Mouse (Mus musculus) forebrain, embryonic 10.5 days (tissue): Measurements from ENCODE around the gene Gm42957. TPM values are rescaled to one million over a fixed set of nuclear protein-coding genes. Genes with fewer than 3 reads are reported as not detected.
A peak's percentile ranks its signal among the peaks of the same experiment; 100 is the strongest.

ENCODE experiments used
- DNase-seq: peaks from one replicate; pipeline ENCODE4 v3.0.0-alpha.2; 2017; ENCODE audit warnings: low spot score; ENCODE audit errors: extremely low spot score
- H3K27ac ChIP-seq: fragments of 300-500 bp; sonication (generic); 2 replicates; pipeline ENCODE4 v1.5.1; 2016; ENCODE audit warnings: mild to moderate bottlenecking
- H3K27me3 ChIP-seq: fragments of 300-500 bp; sonication (generic); 2 replicates; pipeline ENCODE4 v1.6.1; 2016; ENCODE audit warnings: mild to moderate bottlenecking; ENCODE audit not compliant: poor library complexity, severe bottlenecking
- H3K36me3 ChIP-seq: fragments of 300-500 bp; sonication (generic); replicated peaks from 2 replicates; pipeline ENCODE4 v1.6.1; 2016; ENCODE audit warnings: mild to moderate bottlenecking, moderate library complexity
- H3K4me1 ChIP-seq: fragments of 300-500 bp; sonication (generic); 2 replicates; pipeline ENCODE4 v1.6.1; 2016
- H3K4me3 ChIP-seq: fragments of 300-500 bp; sonication (generic); 2 replicates; pipeline ENCODE4 v1.5.1; 2016; ENCODE audit warnings: mild to moderate bottlenecking, moderate library complexity
- H3K9me3 ChIP-seq: fragments of 300-500 bp; sonication (generic); 2 replicates; pipeline ENCODE4 v1.6.1; 2016; ENCODE audit warnings: mild to moderate bottlenecking, moderate library complexity
- WGBS: fragments of 180-500 bp; shearing (Covaris S2); methylation state at CpG from one replicate; pipeline ENCODE4 v1.1.7; 2016; 5-methylcytosine and 5-hydroxymethylcytosine counted together
- polyA plus RNA-seq: library from polyadenylated mRNA; unstranded; fragments of >200 nt; fragmentation: Nextera tagmentation; extraction: Ambion mirVana; gene quantifications from 2 replicates; pipeline ENCODE4 v1.2.1, GENCODE M21; 2016

Gm42957 gene
- polyA plus RNA-seq, 1 experiment from 2014 or later = 0.11 TPM

GRCm38 (mm10) chr3:96668424-96669067 is 33.3 kb downstream of the Gm42957 start:
- H3K36me3 ChIP-seq = no peaks in the 10 kb centered on the region
- WGBS = 92% methylated on average over 5 of the region's 5 CpGs
- no peak overlapping the region for H3K4me3 ChIP-seq
- H3K9me3 ChIP-seq = no peaks in the 10 kb centered on the region
- DNase-seq = no peak
- H3K4me1 ChIP-seq = peaks cover 21% of the 10 kb centered on the region
- H3K27ac ChIP-seq = no peak overlapping the region
- H3K27me3 ChIP-seq = peaks cover 28% of the 10 kb centered on the region

GRCm38 (mm10) chr3:96669727-96670468 is 34.6 kb downstream of the Gm42957 start, which contains the start of gene Ankrd35:
Gene Ankrd35 (plus strand): TSS chr3:96670131.
- peak; percentile 82 for DNase-seq
- 5% methylated on average over 35 of the region's 35 CpGs for WGBS
- 0 out of 2 replicates have a peak within 1 kb of the TSS, but pooled peaks have one; percentile 35 for H3K27ac ChIP-seq
- H3K4me1 ChIP-seq = peaks cover 18% of the 10 kb centered on the region
- no peaks in the 10 kb centered on the region for H3K36me3 ChIP-seq
- H3K27me3 ChIP-seq = peaks cover 21% of the 10 kb centered on the region
- peak within 1 kb of the TSS; percentile 53 for H3K4me3 ChIP-seq
- H3K9me3 ChIP-seq = no peaks in the 10 kb centered on the region

- Histone ChIP-seq H3K36me3 (no peaks in the 10 kb centered on the region), H3K9me3 (no peaks in the 10 kb centered on the region), H3K4me1 (peaks cover 26% of the 10 kb centered on the region), H3K27me3 (peaks cover 21% of the 10 kb centered on the region), H3K4me3 (no peak overlapping the region), H3K27ac (no peak overlapping the region)
- no peak for DNase-seq
- WGBS = 92% methylated on average over 5 of the region's 5 CpGs
Measured at GRCm38 (mm10) chr3:96671519-96671918, 36.2 kb downstream of the Gm42957 start.

DNA sequence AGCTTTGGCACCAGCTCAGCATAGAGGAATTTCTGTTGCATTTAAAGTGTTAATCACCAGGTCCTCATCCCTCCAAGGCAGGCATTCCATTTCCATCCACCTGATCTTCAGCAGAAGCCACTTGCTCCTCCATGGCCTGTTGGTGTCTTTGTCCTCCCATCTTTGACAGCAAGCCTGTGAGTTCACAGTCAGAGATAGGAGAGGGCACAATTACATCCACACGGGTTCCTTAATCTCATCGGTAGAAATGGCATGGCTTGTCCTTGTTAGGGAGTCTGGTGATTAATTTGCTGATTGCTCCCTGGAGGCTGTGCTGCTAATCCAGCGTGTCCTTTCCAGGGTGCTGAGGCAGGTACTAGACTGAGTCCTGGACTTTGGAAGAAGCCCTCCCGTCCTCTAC is 38.2 kb downstream of the Gm42957 start:
- H3K4me3 ChIP-seq = no peak overlapping the region
- no peak for DNase-seq
- H3K4me1 ChIP-seq = peaks cover 26% of the 10 kb centered on the region
- no peaks in the 10 kb centered on the region for H3K9me3 ChIP-seq
- WGBS = 77% methylated on average over 4 of the region's 4 CpGs
- H3K36me3 ChIP-seq = no peaks in the 10 kb centered on the region
- H3K27me3 ChIP-seq = peaks cover 28% of the 10 kb centered on the region
- H3K27ac ChIP-seq = no peak overlapping the region

DNA sequence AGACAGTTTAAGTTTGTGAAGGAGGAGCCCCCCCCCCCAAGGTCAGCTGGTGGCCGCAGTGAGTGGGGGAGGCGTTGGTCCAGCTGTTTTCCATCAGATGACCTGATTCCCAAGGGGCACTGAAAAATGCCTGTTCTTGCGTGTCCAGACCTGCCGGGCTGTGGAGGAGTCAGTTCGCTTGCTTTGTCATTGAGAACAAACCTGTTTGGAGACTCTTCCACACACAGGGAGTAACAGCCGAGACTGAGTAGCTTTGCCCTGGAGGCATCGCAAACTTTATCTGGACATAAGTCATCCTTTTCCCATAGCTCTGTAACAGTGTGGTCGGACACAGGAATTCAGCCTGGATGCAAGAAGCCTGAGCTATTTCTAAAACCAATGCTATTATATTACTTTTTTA is 39.2 kb downstream of the Gm42957 start:
- DNase-seq = no peak
- no peaks in the 10 kb centered on the region for H3K9me3 ChIP-seq
- H3K27me3 ChIP-seq = peaks cover 37% of the 10 kb centered on the region
- peaks cover 25% of the 10 kb centered on the region for H3K4me1 ChIP-seq
- H3K36me3 ChIP-seq = no peaks in the 10 kb centered on the region
- no peak overlapping the region for H3K4me3 ChIP-seq
- no peak overlapping the region; the same call in 1 of the 2 replicates for H3K27ac ChIP-seq
- 61% methylated on average over 8 of the region's 8 CpGs for WGBS

DNA sequence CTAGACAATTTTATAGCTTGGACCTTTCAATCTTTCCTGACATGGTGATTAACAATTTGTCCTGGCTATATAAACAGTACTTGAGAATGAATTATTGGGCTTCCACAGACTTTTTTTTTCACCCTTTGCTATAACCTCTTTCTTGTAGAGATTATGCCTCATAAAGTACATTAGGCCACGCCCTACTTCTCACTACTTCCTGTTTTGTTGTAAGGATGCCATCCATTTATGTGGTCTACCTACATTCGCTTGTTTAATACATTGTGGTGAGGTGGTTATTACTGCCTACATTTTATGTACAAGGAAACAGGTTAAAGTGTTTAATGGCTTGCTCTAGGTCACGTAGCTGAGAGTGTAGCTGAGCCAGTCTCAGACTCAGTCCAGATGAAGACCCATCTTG is 39.9 kb downstream of the Gm42957 start:
- DNase-seq = no peak
- Histone ChIP-seq H3K36me3 (no peaks in the 10 kb centered on the region), H3K4me1 (peaks cover 20% of the 10 kb centered on the region), H3K27ac (no peak overlapping the region), H3K27me3 (peaks cover 43% of the 10 kb centered on the region), H3K4me3 (no peak overlapping the region), H3K9me3 (no peaks in the 10 kb centered on the region)
- WGBS = 86% methylated on average over 3 of the region's 3 CpGs

DNA sequence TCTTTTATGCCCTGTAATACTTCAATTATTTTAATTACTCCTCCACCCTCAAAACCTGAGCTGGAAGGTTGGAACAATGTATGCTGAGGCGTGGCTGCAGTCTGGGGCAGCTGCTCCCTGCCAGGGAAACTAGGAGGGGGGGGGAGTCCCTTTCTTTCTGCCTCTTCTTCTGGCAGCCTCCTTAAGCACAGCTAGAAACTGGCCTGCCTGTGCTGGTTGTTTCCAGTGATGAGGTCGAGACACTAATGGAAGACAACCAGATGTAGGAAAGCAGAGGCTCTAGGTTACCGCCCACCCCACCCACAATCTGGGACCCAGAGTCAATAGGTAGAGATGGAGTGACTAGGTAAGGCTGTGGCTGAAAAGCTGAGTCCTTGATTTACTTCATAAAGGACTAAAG is 40.4 kb downstream of the Gm42957 start:
- DNase-seq = no peak
- WGBS = 46% methylated on average over 3 of the region's 3 CpGs
- no peak overlapping the region for H3K27ac ChIP-seq

GRCm38 (mm10) chr3:96678456-96678855 is 43.2 kb downstream of the Gm42957 start:
- Histone ChIP-seq H3K4me1 (peaks cover 19% of the 10 kb centered on the region), H3K27me3 (peaks cover 45% of the 10 kb centered on the region), H3K4me3 (no peak overlapping the region), H3K36me3 (no peaks in the 10 kb centered on the region), H3K27ac (no peak overlapping the region), H3K9me3 (no peaks in the 10 kb centered on the region)
- no peak for DNase-seq
- 63% methylated on average over 7 of the region's 7 CpGs for WGBS

More for the DNA sequence above, 40.4 kb downstream of the Gm42957 start:
- no peak overlapping the region for H3K4me3 ChIP-seq
- peaks cover 19% of the 10 kb centered on the region for H3K4me1 ChIP-seq
- no peaks in the 10 kb centered on the region for H3K9me3 ChIP-seq
- no peaks in the 10 kb centered on the region for H3K36me3 ChIP-seq
- peaks cover 43% of the 10 kb centered on the region for H3K27me3 ChIP-seq

DNA sequence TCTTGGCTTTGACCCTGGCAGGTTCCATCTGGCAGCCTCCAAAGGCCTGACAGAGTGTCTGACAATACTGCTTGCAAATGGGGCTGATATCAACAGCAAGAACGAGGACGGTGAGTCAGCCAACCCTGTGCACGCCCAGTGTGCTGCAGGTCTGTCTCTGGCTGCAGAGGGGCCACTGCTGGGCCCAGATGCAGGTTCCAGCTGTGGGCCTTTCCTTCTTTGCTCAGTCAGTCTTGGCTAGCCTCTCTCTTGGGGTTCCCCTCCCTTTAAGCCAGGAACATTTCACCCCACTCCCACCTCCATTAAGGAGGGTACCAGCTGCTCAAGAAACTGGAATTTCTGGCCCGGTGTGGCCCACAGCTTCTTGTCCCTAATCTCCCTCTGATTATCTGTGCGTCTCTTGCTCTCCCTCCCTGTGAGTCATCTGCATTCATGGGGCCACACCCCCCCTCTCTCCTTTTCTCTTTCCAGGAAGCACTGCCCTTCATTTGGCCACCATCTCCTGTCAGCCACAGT is 43.9 kb downstream of the Gm42957 start:
- WGBS = 23% methylated on average over 5 of the region's 5 CpGs
- Histone ChIP-seq H3K27ac (no peak overlapping the region), H3K36me3 (no peaks in the 10 kb centered on the region), H3K9me3 (no peaks in the 10 kb centered on the region), H3K27me3 (peaks cover 53% of the 10 kb centered on the region), H3K4me1 (peaks cover 18% of the 10 kb centered on the region), H3K4me3 (no peak overlapping the region)
- no peak for DNase-seq

DNA sequence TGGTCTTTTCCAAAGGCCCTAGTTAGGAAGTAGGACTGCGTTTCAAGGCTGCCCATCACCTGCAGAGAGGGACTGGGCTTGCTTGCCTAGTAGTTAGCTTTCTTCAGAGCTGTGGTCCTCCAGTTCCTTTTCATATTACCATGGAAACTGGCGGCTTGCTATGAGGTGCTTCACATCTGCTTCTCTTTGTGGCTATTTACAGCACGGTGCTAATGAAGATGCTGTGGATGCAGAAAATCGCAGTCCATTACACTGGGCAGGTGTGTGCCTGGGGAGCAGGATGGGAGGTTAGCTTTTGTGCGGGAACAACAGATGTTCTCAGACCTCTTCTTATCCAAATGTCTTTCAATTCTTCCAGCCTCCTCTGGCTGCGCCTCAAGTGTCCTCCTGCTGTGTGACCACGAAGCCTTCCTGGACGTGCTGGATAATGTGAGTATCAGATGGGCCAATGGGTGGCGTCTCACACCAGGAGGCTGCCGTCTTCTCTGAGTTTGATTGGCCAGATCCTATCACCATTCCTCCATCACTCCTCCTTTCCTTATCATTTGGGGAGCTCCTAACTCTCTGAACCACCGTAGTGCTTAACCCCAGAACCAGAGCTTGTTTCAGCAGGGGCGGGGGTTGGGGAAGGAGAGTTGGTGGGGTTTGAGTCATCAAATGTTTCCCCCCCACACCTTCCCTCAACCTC is 45.1 kb downstream of the Gm42957 start:
- H3K27me3 ChIP-seq = peaks cover 65% of the 10 kb centered on the region

DNA sequence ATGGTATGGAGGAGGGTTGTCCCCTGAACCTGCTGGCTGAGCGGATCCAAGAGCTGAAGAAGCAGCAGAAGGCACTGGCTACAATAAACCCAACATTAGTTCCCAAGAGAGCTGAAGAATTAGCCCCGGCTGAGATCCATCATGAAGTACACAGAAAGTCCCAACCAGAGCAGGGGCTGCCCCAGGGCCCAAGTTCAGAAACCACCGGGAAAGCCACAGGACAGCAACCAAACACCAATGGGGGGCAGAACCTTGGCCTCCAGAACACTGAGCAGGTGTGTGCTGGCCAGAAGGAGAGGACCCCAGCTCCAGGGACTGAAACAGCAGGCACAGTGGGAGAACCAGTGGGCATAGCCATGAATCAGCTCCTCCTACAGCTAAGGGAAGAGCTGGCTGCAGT is 48.2 kb downstream of the Gm42957 start:
- Histone ChIP-seq H3K4me3 (no peak overlapping the region), H3K4me1 (peaks cover 15% of the 10 kb centered on the region), H3K27me3 (peaks cover 65% of the 10 kb centered on the region), H3K9me3 (no peaks in the 10 kb centered on the region), H3K27ac (no peak overlapping the region), H3K36me3 (no peaks in the 10 kb centered on the region)
- DNase-seq = no peak
- WGBS = 87% methylated on average over 3 of the region's 3 CpGs

More for the DNA sequence above, 45.1 kb downstream of the Gm42957 start:
- H3K4me1 ChIP-seq = peaks cover 22% of the 10 kb centered on the region
- no peak for DNase-seq
- no peaks in the 10 kb centered on the region for H3K9me3 ChIP-seq
- 15% methylated on average over 12 of the region's 12 CpGs for WGBS
- no peak overlapping the region for H3K27ac ChIP-seq
- no peak overlapping the region for H3K4me3 ChIP-seq
- no peaks in the 10 kb centered on the region for H3K36me3 ChIP-seq

DNA sequence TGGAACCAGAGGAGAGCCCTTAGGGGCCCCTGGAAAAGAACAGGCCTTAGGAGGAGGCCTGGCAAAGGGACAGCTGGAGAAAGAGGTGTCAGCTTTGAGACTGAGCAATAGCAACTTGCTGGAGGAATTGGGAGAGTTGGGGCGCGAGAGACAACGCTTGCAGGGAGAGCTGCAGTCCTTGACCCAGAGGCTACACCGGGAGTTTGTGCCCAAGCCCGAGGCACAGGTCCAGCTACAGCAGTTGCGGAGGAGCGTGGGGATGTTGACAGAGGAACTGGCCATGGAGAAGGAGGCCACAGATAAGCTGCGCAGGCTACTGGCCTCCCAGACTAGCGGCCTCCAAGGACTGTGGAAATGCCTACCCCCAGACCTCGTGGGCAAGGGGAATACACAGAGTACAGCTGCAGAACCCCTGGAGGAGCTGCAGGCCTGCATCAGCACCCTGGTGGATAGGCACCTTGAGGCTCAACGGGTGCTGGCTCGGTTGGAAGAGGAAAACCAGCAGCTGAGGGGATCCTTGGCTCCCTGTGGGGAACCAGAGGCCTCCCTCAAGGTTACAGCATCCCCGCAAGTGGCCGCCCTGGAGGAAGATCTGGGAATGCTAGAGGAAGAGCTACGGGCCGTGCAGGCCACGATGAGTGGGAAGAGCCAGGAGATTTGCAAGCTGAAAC is 49.0 kb downstream of the Gm42957 start:
- WGBS = 59% methylated on average over 17 of the region's 17 CpGs
- no peaks in the 10 kb centered on the region for H3K36me3 ChIP-seq
- H3K27ac ChIP-seq = peak overlapping the region; percentile 3; the same call in 1 of the 2 replicates
- peak overlapping the region; percentile 27 for H3K4me3 ChIP-seq
- peaks cover 63% of the 10 kb centered on the region for H3K27me3 ChIP-seq
- peaks cover 18% of the 10 kb centered on the region for H3K4me1 ChIP-seq
- no peak for DNase-seq
- no peaks in the 10 kb centered on the region for H3K9me3 ChIP-seq
